Mouse (Mus musculus) hindbrain, embryonic 11.5 days (tissue): ENCODE measurements around the gene Add1. TPM values are rescaled to one million over a fixed set of nuclear protein-coding genes. Genes with fewer than 3 reads are reported as not detected.

ENCODE experiments used
- ATAC-seq: fragments of 200-750 bp; cut with Nextera tagmentation; 2 replicates; pipeline ENCODE4 v1.8.0; 2017; ENCODE audit warnings: mild to moderate bottlenecking, moderate TSS enrichment, moderate library complexity; ENCODE audit not compliant: low FRiP score
- DNase-seq: peaks from one replicate; pipeline ENCODE4 v3.0.0-alpha.2; 2015; ENCODE audit warnings: low spot score
- H3K27ac ChIP-seq: fragments of 300-500 bp; sonication (generic); 2 replicates; pipeline ENCODE4 v1.5.1; 2014; ENCODE audit warnings: mild to moderate bottlenecking, low read depth, low read length
- H3K27me3 ChIP-seq: fragments of 300-500 bp; sonication (generic); 2 replicates; pipeline ENCODE4 v1.6.1; 2014; ENCODE audit warnings: mild to moderate bottlenecking, low read length, moderate library complexity, mixed read lengths; ENCODE audit not compliant: control insufficient read depth, insufficient read depth
- H3K36me3 ChIP-seq: fragments of 300-500 bp; sonication (generic); 2 replicates; pipeline ENCODE4 v1.6.1; 2014; ENCODE audit warnings: mild to moderate bottlenecking, low read length, moderate library complexity, mixed read lengths; ENCODE audit not compliant: control insufficient read depth, insufficient read depth
- H3K4me1 ChIP-seq: fragments of 300-500 bp; sonication (generic); replicated peaks from 2 replicates; pipeline ENCODE4 v1.6.1; 2014; ENCODE audit warnings: low read length, mixed read lengths; ENCODE audit not compliant: control insufficient read depth, insufficient read depth
- H3K4me2 ChIP-seq: fragments of 300-500 bp; sonication (generic); replicated peaks from 2 replicates; pipeline ENCODE4 v1.6.1; 2014; ENCODE audit warnings: mild to moderate bottlenecking, low read depth, low read length
- H3K4me3 ChIP-seq: fragments of 300-500 bp; sonication (generic); 2 replicates; pipeline ENCODE4 v1.5.1; 2014; ENCODE audit warnings: low read depth, low read length
- H3K9ac ChIP-seq: fragments of 300-500 bp; sonication (generic); 2 replicates; pipeline ENCODE4 v1.6.1; 2014; ENCODE audit warnings: low read depth, low read length
- H3K9me3 ChIP-seq: fragments of 300-500 bp; sonication (generic); 2 replicates; pipeline ENCODE4 v1.6.1; 2016; ENCODE audit warnings: low read length; ENCODE audit not compliant: control insufficient read depth
- WGBS: fragments of 180-500 bp; shearing (Covaris S2); extraction: QIAGEN DNeasy Blood & Tissue Kit; methylation state at CpG from one replicate; pipeline ENCODE4 v1.1.7; 2014; 5-methylcytosine and 5-hydroxymethylcytosine counted together
- polyA plus RNA-seq: library from polyadenylated mRNA; unstranded; fragments of >200 nt; fragmentation: Nextera tagmentation; extraction: Ambion mirVana; gene quantifications from 2 replicates; pipeline ENCODE4 v1.2.1, GENCODE M21; 2014

Gene Add1
- polyA plus RNA-seq, 1 experiment from 2014 or later: 161 TPM

GRCm38 (mm10) chr5:34604576-34604975, 31.1 kb downstream of the Add1 start:
- WGBS: 92% methylated on average over 5 of the region's 5 CpGs
- Histone ChIP-seq H3K9me3 (no peaks in the 10 kb centered on the region), H3K4me2 (no peak overlapping the region), H3K4me1 (no peaks in the 10 kb centered on the region), H3K27me3 (no peaks in the 10 kb centered on the region), H3K36me3 (no peaks in the 10 kb centered on the region), H3K4me3 (no peak overlapping the region), H3K27ac (no peak overlapping the region), H3K9ac (no peak overlapping the region)
- no peak for ATAC-seq
- no peak for DNase-seq

- H3K4me2 ChIP-seq: no peak overlapping the region
- H3K27me3 ChIP-seq: no peaks in the 10 kb centered on the region
- ATAC-seq: no peak
- no peaks in the 10 kb centered on the region for H3K4me1 ChIP-seq
- 85% methylated on average over 8 of the region's 8 CpGs for WGBS
- no peak overlapping the region for H3K4me3 ChIP-seq
- no peak overlapping the region for H3K9ac ChIP-seq
- no peak for DNase-seq
- H3K27ac ChIP-seq: no peak overlapping the region
- H3K9me3 ChIP-seq: no peaks in the 10 kb centered on the region
- 0 out of 2 replicates have a peak, but pooled peaks cover 4% of the 10 kb centered on the region for H3K36me3 ChIP-seq
These were observed 33.8 kb downstream of the Add1 start for GRCm38 (mm10) chr5:34607100-34607880.

- H3K4me1 ChIP-seq: no peaks in the 10 kb centered on the region
- no peak overlapping the region for H3K4me2 ChIP-seq
- no peaks in the 10 kb centered on the region for H3K9me3 ChIP-seq
- no peak overlapping the region for H3K27ac ChIP-seq
- no peak for ATAC-seq
- 86% methylated on average over 3 of the region's 3 CpGs for WGBS
- H3K36me3 ChIP-seq: 0 out of 2 replicates have a peak, but pooled peaks cover 4% of the 10 kb centered on the region
- no peak for DNase-seq
- H3K27me3 ChIP-seq: no peaks in the 10 kb centered on the region
- no peak overlapping the region for H3K4me3 ChIP-seq
- H3K9ac ChIP-seq: no peak overlapping the region
These were observed 34.8 kb downstream of the Add1 start for GRCm38 (mm10) chr5:34608226-34608625.

GRCm38 (mm10) chr5:34609966-34610365, 36.5 kb downstream of the Add1 start:
- DNase-seq: no peak
- H3K27me3 ChIP-seq: no peaks in the 10 kb centered on the region
- WGBS: 97% methylated on average over 4 of the region's 4 CpGs
- no peak overlapping the region for H3K4me3 ChIP-seq
- no peaks in the 10 kb centered on the region for H3K4me1 ChIP-seq
- 0 out of 2 replicates have a peak, but pooled peaks cover 9% of the 10 kb centered on the region for H3K36me3 ChIP-seq
- no peak overlapping the region for H3K27ac ChIP-seq
- H3K9ac ChIP-seq: no peak overlapping the region
- no peak overlapping the region for H3K4me2 ChIP-seq
- no peak for ATAC-seq
- no peaks in the 10 kb centered on the region for H3K9me3 ChIP-seq

- WGBS: 93% methylated on average over 2 of the region's 2 CpGs
- H3K36me3 ChIP-seq: peaks cover 7% of the 10 kb centered on the region
These were observed 59.5 kb downstream of the Add1 start for GRCm38 (mm10) chr5:34632996-34633395.

GRCm38 (mm10) chr5:34633641-34634040, 60.2 kb downstream of the Add1 start:
- Histone ChIP-seq H3K4me3 (no peak overlapping the region), H3K9ac (no peak overlapping the region), H3K36me3 (peaks cover 9% of the 10 kb centered on the region; the same call in 1 of the 2 replicates), H3K27me3 (no peaks in the 10 kb centered on the region), H3K4me2 (no peak overlapping the region), H3K27ac (no peak overlapping the region), H3K4me1 (no peaks in the 10 kb centered on the region), H3K9me3 (no peaks in the 10 kb centered on the region)
- WGBS: 68% methylated on average over 4 of the region's 4 CpGs
- ATAC-seq: no peak
- DNase-seq: no peak

More at GRCm38 (mm10) chr5:34632996-34633395, 59.5 kb downstream of the Add1 start:
- no peaks in the 10 kb centered on the region for H3K27me3 ChIP-seq
- DNase-seq (no peak), ATAC-seq (no peak)
- no peak overlapping the region for H3K4me2 ChIP-seq
- no peaks in the 10 kb centered on the region for H3K9me3 ChIP-seq
- H3K27ac ChIP-seq: no peak overlapping the region
- no peak overlapping the region for H3K9ac ChIP-seq
- no peak overlapping the region for H3K4me3 ChIP-seq
- H3K4me1 ChIP-seq: no peaks in the 10 kb centered on the region

- DNase-seq (no peak), ATAC-seq (no peak)
- 94% methylated on average over 13 of the region's 13 CpGs for WGBS
- no peaks in the 10 kb centered on the region for H3K9me3 ChIP-seq
- H3K9ac ChIP-seq: no peak overlapping the region
- H3K4me2 ChIP-seq: no peak overlapping the region
- H3K27me3 ChIP-seq: no peaks in the 10 kb centered on the region
- no peaks in the 10 kb centered on the region for H3K4me1 ChIP-seq
- H3K4me3 ChIP-seq: no peak overlapping the region
- H3K36me3 ChIP-seq: peaks cover 7% of the 10 kb centered on the region; the same call in 1 of the 2 replicates
- no peak overlapping the region for H3K27ac ChIP-seq
These were observed 61.4 kb downstream of the Add1 start for GRCm38 (mm10) chr5:34634746-34635400.

- Histone ChIP-seq H3K9me3 (no peaks in the 10 kb centered on the region), H3K4me3 (no peak overlapping the region), H3K4me2 (peak overlapping the region; percentile 94), H3K27ac (no peak overlapping the region), H3K9ac (no peak overlapping the region; the same call in 1 of the 2 replicates), H3K4me1 (no peaks in the 10 kb centered on the region), H3K36me3 (peaks cover 9% of the 10 kb centered on the region; the same call in 1 of the 2 replicates), H3K27me3 (no peaks in the 10 kb centered on the region)
- 64% methylated on average over 10 of the region's 10 CpGs for WGBS
- ATAC-seq: no peak
- peak; percentile 5 for DNase-seq
These were observed 62.3 kb downstream of the Add1 start for GRCm38 (mm10) chr5:34635665-34636192.
